Mouse (Mus musculus) left cerebral cortex, postnatal 36 days (tissue): ENCODE data around the gene Gas8. TPM values are rescaled to one million over a fixed set of nuclear protein-coding genes. Genes with fewer than 3 reads are reported as not detected.
"Not testable (repeated sequence)": the region's sequence is repeated elsewhere in the genome, so short reads cannot be mapped to it uniquely, and the experiment has no call there.

Experiments
- DNase-seq, 2 experiments: peaks; one replicate each; pipeline ENCODE4 v3.0.0; 2021 to 2022; ENCODE audit warnings: low spot score in 2 of 2, mixed read lengths in 1 of 2
- intact Hi-C: fragments of 180-260 bp; cut with DNase I; formaldehyde crosslinking; loops from one replicate; pipeline ENCODE4 v1.15.1; 2025
- total RNA-seq, 2 experiments: library from RNA; stranded (reverse); gene quantifications; 2 replicates each; pipeline ENCODE4 v1.2.3; 2021

Gas8 gene
- total RNA-seq, 2 experiments from 2014 or later: 23.4 to 34.5 TPM

DNA sequence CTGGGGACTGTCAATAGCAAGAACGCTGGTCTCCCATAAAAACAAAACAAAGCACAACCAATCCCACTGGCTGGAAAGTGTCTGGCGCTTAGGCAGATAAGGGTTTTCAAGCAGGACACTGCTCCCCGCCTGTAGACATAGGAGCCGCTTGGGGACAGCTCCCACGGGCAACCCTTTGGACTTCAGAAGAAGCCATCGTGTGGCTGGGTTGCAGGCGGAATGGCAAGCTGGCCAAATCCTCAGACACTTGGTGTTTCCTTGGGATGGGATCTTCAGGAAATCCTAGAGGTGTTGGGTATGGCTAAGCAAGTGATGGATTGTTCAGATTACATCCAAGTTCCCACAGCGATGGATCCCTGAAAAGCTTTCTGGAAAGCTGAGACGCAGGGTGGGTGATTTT, 4.5 kb upstream of the Gas8 start:
- intact Hi-C loops: loop anchor here (5.0 kb wide), 1 partner anchor 37 kb away; the partner anchor contains the start of gene Afg3l1
- DNase-seq: no peak

DNA sequence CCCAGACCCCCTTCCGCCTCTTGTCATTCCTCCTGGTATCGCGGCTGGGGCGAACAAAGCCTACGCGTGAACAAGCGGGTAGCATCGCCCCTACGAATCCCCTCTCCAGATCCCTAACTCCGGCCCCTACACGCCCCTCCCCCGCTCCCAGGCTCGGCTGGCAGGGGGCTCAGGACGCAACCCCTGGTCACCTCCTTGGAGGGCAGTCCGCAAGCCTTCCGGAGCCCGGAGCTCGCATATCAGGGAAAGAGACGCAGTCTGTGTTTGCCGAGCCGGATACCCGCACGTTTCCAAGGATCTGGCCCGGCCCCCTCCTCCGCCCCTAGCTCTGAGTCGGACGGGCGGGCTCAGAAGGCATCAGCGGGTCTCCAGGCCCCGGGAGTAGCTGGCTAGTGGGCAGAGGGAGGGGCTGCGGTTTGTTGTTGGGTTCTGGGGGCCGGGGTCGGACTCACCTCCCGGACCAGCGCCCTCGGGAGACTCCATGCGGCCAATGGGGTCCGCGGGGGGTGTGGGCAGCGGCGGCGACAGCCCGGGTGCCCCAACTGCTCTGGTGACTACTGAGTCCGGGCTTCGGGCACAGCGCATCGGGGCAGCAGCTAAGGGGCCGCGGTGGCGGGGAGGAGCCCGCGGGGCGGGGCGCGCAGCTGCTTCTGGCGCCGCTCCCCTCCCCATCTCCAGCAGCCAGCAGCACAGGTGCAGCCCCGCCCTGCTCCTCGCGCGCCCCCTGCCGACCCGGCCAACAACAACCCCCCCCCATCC, 3.7 kb upstream of the Gas8 start, which contains the start of gene Dbndd1:
Gene Dbndd1 (minus strand): TSS at position 683 of the 759 bp plus-strand sequence.
- peak; percentile 56 to 72 for DNase-seq
- intact Hi-C loops: loop anchor here (5.0 kb wide), 1 partner anchor 38 kb away; the partner anchor contains the start of gene Afg3l1

DNA sequence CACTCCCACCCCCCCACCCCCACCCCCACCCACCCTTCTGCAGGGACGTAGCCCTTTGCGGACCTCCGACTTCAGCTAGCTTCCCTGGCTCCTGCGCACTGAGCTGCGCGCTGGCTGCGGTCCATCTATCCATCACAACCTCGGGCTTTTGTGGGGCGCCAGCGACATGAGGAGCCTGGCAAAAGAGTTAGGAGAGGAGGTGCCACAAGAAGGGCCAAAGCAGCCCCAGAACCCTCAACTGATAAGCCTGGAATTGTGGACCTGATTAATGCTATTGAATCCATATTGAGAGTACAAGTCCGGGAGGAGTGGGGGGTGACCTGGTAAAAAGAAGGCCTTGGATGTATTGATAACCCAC, 3.1 kb upstream of the Gas8 start:
- intact Hi-C loops: no loop called here
- DNase-seq: no peak

DNA sequence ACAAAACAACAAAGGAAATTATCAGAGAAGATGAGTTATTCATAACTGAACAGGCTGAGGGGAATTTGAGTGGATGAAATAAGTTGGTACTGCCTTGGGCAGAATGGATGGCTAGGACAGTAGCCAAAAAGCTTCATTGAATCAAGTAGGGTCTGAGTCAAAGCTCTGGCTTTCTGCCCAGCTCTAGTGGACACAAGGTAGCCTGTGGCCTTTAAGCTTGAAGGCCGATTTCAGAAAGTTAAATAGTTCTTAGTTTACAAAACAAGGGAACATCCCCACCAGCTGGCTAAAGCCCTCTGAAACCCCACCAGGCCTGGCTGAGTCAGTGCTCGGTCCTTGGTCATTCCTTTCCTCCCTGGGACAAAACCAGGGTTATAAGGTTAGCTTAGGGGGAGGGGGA, 2.0 kb upstream of the Gas8 start:
- DNase-seq: no peak
- intact Hi-C loops: no loop called here

DNA sequence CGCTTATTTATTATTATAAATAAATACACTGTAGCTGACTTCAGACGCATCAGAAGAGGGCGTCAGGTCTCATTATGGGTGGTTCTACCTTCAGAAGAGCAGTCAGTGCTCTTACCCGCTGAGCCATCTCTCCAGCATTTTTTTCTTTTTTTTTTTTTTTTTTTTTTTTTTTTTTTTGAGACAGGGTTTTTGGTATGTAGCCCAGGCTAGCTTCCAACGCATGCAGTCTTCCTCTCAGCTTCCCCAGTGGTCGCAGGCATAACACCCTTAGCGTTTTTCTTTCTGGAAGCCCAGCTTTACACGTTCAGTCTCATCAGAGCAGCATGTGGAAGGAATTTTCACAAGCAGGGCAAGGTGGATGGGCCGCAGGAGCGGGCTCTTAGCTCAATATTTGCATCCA, 462 bp upstream of the Gas8 start:
- no peak for DNase-seq
- intact Hi-C loops: no loop called here

DNA sequence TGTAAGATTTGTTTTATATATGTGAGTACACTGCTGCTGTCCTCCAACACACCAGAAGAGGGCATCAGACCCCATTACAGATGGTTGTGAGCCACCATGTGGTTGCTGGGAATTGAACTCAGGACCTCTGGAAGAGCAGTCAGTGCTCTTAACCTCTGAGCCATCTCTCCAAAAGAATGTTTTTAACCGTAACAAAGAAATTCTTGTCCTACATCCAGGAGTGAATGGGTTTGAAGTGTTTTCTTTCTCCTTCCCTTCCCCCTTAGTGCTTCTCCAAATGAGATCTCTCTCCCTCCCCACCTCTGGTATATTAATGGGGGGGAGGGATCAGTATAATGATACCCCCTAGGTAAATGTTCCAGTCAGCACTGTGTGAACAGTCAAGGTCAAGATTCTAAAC, 1.4 kb downstream of the Gas8 start:
- DNase-seq, intact Hi-C loops: not testable (repeated sequence)

DNA sequence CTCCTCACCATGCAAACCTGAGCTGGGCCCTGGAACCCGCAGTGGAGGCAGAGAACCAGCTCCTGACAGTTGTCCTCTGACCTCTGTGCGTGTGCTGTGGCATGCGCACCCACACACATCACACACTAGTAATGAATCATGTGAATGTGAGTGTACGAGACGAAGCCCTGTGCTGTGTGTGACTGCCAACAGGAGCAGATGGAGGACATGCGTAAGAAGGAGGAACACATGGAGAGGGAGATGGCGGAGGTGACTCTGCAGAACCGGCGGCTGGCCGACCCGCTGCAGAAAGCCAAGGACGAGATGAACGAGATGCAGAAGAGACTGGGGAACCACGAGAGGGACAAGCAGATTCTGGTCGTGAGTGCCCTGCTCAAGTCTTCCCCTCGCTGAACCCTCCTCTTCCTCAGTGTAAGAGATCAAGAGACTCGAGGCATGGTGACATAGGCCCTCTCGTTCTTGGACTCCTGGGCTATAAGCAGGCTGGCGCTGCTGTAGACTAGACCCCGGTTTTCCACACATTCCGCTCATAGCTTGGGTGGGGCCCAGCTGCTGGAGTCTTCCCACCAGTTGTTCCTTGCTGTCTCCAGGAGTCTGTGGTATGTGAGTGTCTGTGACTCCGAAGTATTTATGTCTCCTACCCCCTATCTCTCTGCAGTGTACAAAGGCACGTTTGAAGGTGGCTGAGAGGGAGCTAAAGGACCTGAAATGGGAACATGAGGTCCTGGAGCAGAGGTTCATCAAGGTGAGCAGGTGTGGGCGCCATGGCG, 9.3 kb downstream of the Gas8 start:
- peak; percentile 28 to 51 for DNase-seq
- intact Hi-C loops: no loop called here

DNA sequence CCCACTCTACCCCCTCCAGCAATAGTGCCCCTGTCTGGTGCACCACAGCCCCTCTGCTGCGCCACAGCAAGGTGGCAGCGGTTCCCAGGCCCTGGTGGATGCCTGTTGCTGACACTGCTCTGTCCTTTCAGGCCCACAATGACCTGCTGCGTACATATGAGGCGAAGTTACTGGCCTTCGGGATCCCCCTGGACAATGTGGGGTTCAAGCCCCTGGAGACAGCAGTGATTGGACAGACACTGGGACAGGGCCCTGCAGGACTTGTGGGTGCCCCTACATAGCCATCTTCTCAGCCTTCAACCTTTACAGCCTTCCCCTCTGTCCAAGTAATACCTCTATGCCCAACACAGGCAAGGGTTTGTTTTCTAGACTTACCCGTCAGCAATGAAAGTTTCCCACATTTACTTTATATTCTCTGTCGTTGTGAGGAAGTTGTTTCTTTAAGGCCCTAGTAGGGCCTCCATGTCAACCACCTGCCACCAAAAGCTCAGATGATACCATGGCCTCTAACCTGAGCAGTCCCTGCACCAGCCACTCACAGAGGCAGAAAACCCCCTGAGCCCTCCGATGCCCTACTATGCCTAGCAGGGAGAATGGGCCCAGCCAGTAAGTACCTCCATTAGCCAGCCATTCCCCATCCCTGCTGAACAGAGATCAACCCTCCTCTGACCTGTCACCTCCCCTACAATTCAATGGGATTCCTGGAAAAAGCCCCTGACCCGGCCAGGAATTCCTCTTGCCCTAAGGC, 17.8 kb downstream of the Gas8 start:
- intact Hi-C loops: no loop called here
- DNase-seq: no peak

DNA sequence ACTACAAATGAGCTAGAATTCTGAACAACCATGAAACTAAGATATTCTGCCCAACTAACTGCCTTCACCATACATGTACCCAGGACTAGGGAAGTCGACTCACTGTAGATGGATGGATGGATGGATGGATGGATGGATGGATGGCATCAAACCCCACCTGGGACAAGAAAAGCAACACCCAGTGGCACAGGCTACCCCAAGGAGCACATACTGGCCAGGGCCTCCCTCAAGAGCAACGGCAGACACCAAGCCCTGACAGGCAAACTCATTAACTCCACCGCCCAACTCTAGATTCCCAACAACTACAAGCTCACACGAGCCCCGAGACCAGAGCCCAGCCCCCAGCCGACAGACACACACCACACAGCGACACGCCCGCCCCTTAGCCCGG, 18.4 kb downstream of the Gas8 start:
- no peak for DNase-seq
- intact Hi-C loops: no loop called here

DNA sequence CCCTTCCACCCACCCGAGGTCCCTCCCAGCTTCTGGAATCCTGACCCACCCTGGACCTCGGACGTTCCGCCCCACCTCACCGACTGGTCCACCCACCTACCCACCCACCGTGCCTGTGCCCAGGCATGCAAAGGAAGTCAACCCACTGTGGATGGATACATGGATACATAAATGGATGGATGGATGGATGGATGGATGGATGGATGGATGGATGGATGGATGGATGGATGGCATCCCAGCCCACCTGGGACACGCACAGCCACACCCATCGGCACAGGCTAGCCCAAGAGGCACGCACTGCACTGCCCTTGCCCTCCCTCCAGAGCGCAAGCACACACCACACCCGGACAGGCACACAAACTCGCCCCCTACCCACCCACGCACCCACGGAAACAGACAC, 19.0 kb downstream of the Gas8 start:
- intact Hi-C loops, DNase-seq: not testable (repeated sequence)

DNA sequence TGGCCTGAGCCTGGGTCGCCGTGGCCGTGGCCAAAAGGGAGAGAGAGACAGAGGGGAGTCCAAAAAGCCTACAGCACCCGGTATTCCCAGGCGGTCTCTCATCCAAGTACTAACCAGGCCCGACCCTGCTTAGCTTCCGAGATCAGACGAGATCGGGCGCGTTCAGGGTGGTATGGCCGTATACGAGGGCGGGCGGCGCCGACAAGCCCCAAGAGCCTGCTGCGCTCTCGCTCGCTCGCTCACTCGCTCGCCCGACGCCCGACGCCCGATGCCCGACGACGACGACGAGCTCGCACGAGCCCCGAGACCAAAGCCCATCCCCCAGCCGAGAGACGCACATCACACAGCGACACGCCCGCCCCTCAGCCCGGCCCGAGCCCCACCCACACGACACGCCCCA, 45.6 kb downstream of the Gas8 start:
- DNase-seq, intact Hi-C loops: not testable (repeated sequence)

DNA sequence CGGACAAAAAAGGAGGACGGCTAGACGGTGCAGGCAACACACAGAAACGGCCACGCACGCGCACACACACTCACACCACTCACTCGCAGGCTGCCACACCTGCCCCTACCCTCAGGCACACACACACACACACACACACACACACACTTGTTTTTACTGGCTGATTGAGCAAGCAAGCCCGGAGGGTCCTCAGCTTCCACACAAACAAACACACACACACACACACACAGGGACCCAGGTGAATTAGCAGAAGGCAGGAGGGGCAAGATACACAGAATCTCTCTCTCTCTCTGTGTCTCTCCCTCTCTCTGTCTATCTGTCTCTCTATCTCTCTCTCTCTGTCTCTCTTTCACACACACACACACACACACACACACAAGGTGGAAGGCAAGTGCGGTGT, 56.8 kb downstream of the Gas8 start:
- DNase-seq, intact Hi-C loops: not testable (repeated sequence)

Other genes starting within 250 kb of the Gas8 start
- gene Fanca, start 200.3 kb upstream of the Gas8 start, total RNA-seq: 1 to 10 TPM; 2.7 TPM
- gene Spire2, start 186.1 kb upstream of the Gas8 start, total RNA-seq: 10 to 100 TPM; 14.8 to 18.2 TPM
- 100 to 1,000 TPM; 543 to 593 TPM for gene Tcf25, start 145.1 kb upstream of the Gas8 start, total RNA-seq
- under 1 TPM in 1 of 2 experiments, not detected in 1; 0.14 TPM for gene Mc1r, start 111.7 kb upstream of the Gas8 start, total RNA-seq
- 100 to 1,000 TPM; 399 to 458 TPM for gene Tubb3, start 107.4 kb upstream of the Gas8 start, total RNA-seq
- gene Def8, start 95.3 kb upstream of the Gas8 start, total RNA-seq: 10 to 100 TPM; 62.0 to 64.3 TPM
- gene Afg3l1, start 40.9 kb upstream of the Gas8 start, total RNA-seq: 10 to 100 TPM; 29.5 to 40.5 TPM
- gene Dbndd1, start 3.4 kb upstream of the Gas8 start, total RNA-seq: 10 to 100 TPM; 15.6 to 17.5 TPM
- gene Rhou, start 135.1 kb downstream of the Gas8 start, total RNA-seq: 10 to 100 TPM; 41.6 to 49.0 TPM